Mouse (Mus musculus): ENCODE data around the gene Olfr569. TPM values are rescaled to one million over a fixed set of nuclear protein-coding genes. Genes with fewer than 3 reads are reported as not detected.

Olfr569 gene
- polyA plus RNA-seq, 1 experiment from 2014 or later: not detected

DNA sequence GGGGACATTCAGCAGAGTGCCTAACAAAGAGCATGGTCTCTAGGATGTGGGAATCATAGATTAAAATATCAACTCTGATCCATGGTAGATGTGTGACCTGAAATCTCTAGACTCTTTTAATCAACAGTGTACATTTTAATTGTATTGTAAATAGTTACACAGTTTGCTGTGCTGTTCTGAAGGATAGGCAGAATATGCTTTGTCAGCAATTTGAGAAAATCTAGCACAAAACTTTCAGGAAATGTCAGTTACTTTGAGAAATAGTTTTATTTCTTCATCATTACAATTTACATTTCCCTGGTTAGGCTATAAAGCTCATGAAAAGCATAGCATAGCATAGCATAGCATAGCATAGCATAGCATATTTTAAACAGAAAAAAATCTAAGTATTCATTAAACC, 34.9 kb downstream of the Olfr569 start:
- Histone ChIP-seq H3K27ac (ENCODE audit: low read depth, low read length) (no peak overlapping the region), H3K27me3 (ENCODE audit: control insufficient read depth, insufficient read depth, low read length) (no peaks in the 10 kb centered on the region), H3K9me3 (ENCODE audit: control insufficient read depth, low read length) (no peaks in the 10 kb centered on the region), H3K36me3 (ENCODE audit: control insufficient read depth, insufficient read depth, low read length) (no peaks in the 10 kb centered on the region), H3K4me2 (ENCODE audit: low read depth, low read length, severe bottlenecking) (no peak overlapping the region), H3K4me1 (replicated peaks; ENCODE audit: control insufficient read depth, insufficient read depth, low read length) (no peaks in the 10 kb centered on the region), H3K4me3 (ENCODE audit: low read depth, low read length) (no peak overlapping the region), H3K9ac (ENCODE audit: low read length) (no peak overlapping the region)
- no peak for DNase-seq (ENCODE audit: low spot score)
- ATAC-seq (replicated peaks; ENCODE audit: low FRiP score): no peak

Other genes with a start within 250 kb of the Olfr569 start
- gene Olfr555, start 232.1 kb downstream of the Olfr569 start, polyA plus RNA-seq (2014; fragmentation: Nextera tagmentation; extraction: Ambion mirVana): not detected in 2 replicates
- gene Olfr556, start 226.0 kb downstream of the Olfr569 start, polyA plus RNA-seq (2014; fragmentation: Nextera tagmentation; extraction: Ambion mirVana): not detected in 2 replicates
- 11.0 and 12.0 TPM in 2 replicates for gene Trim68, start 203.6 kb downstream of the Olfr569 start, polyA plus RNA-seq (2014; fragmentation: Nextera tagmentation; extraction: Ambion mirVana)
- gene Olfr557, start 195.0 kb downstream of the Olfr569 start, polyA plus RNA-seq (2014; fragmentation: Nextera tagmentation; extraction: Ambion mirVana): not detected in 2 replicates
- not detected in 2 replicates for gene Olfr558, start 188.7 kb downstream of the Olfr569 start, polyA plus RNA-seq (2014; fragmentation: Nextera tagmentation; extraction: Ambion mirVana)
- gene Olfr33, start 171.8 kb downstream of the Olfr569 start, polyA plus RNA-seq (2014; fragmentation: Nextera tagmentation; extraction: Ambion mirVana): not detected in 2 replicates
- gene Olfr559, start 163.4 kb downstream of the Olfr569 start, polyA plus RNA-seq (2014; fragmentation: Nextera tagmentation; extraction: Ambion mirVana): not detected in 2 replicates
- gene Olfr560, start 131.5 kb downstream of the Olfr569 start, polyA plus RNA-seq (2014; fragmentation: Nextera tagmentation; extraction: Ambion mirVana): not detected in 2 replicates
- not detected in 2 replicates for gene Olfr78, start 131.4 kb downstream of the Olfr569 start, polyA plus RNA-seq (2014; fragmentation: Nextera tagmentation; extraction: Ambion mirVana)
- not detected in 2 replicates for gene Olfr561, start 119.7 kb downstream of the Olfr569 start, polyA plus RNA-seq (2014; fragmentation: Nextera tagmentation; extraction: Ambion mirVana)
- not detected in 2 replicates for gene Olfr564, start 87.4 kb downstream of the Olfr569 start, polyA plus RNA-seq (2014; fragmentation: Nextera tagmentation; extraction: Ambion mirVana)
- gene Olfr566, start 32.1 kb downstream of the Olfr569 start, polyA plus RNA-seq (2014; fragmentation: Nextera tagmentation; extraction: Ambion mirVana): not detected in 2 replicates
- gene Olfr568, start 13.8 kb downstream of the Olfr569 start, polyA plus RNA-seq (2014; fragmentation: Nextera tagmentation; extraction: Ambion mirVana): not detected in 2 replicates
- not detected in 2 replicates for gene Olfr570, start 3.7 kb upstream of the Olfr569 start, polyA plus RNA-seq (2014; fragmentation: Nextera tagmentation; extraction: Ambion mirVana)
- gene Olfr571, start 26.7 kb upstream of the Olfr569 start, polyA plus RNA-seq (2014; fragmentation: Nextera tagmentation; extraction: Ambion mirVana): 0.17 and 0.19 TPM in 2 replicates
- not detected in 2 replicates for gene Olfr572, start 33.5 kb upstream of the Olfr569 start, polyA plus RNA-seq (2014; fragmentation: Nextera tagmentation; extraction: Ambion mirVana)
- gene Olfr573-ps1, start 51.7 kb upstream of the Olfr569 start, polyA plus RNA-seq (2014; fragmentation: Nextera tagmentation; extraction: Ambion mirVana): not detected in 2 replicates
- gene Olfr574, start 57.6 kb upstream of the Olfr569 start, polyA plus RNA-seq (2014; fragmentation: Nextera tagmentation; extraction: Ambion mirVana): not detected in 2 replicates
- not detected in 2 replicates for gene Olfr575, start 67.9 kb upstream of the Olfr569 start, polyA plus RNA-seq (2014; fragmentation: Nextera tagmentation; extraction: Ambion mirVana)
- not detected in 2 replicates for gene Olfr576, start 71.8 kb upstream of the Olfr569 start, polyA plus RNA-seq (2014; fragmentation: Nextera tagmentation; extraction: Ambion mirVana)
- gene Olfr577, start 85.1 kb upstream of the Olfr569 start, polyA plus RNA-seq (2014; fragmentation: Nextera tagmentation; extraction: Ambion mirVana): not detected in 2 replicates
- gene Olfr578, start 98.4 kb upstream of the Olfr569 start, polyA plus RNA-seq (2014; fragmentation: Nextera tagmentation; extraction: Ambion mirVana): not detected in 2 replicates
- not detected in 2 replicates for gene Olfr582, start 147.1 kb upstream of the Olfr569 start, polyA plus RNA-seq (2014; fragmentation: Nextera tagmentation; extraction: Ambion mirVana)
- not detected in 2 replicates for gene Olfr583, start 160.4 kb upstream of the Olfr569 start, polyA plus RNA-seq (2014; fragmentation: Nextera tagmentation; extraction: Ambion mirVana)
- not detected in 2 replicates for gene Olfr584, start 191.0 kb upstream of the Olfr569 start, polyA plus RNA-seq (2014; fragmentation: Nextera tagmentation; extraction: Ambion mirVana)
- not detected in 2 replicates for gene Olfr585, start 206.8 kb upstream of the Olfr569 start, polyA plus RNA-seq (2014; fragmentation: Nextera tagmentation; extraction: Ambion mirVana)
- not detected in 2 replicates for gene Olfr586, start 234.8 kb upstream of the Olfr569 start, polyA plus RNA-seq (2014; fragmentation: Nextera tagmentation; extraction: Ambion mirVana)
- gene Olfr588-ps1, start 250.0 kb upstream of the Olfr569 start, polyA plus RNA-seq (2014; fragmentation: Nextera tagmentation; extraction: Ambion mirVana): not detected in 2 replicates

Measured in forebrain, embryonic 11.5 days (tissue).